Mouse (Mus musculus) frontal cortex, adult 2 months (tissue): Measurements from ENCODE around the gene Cnnm3. TPM values are rescaled to one million over a fixed set of nuclear protein-coding genes. Genes with fewer than 3 reads are reported as not detected.
"Not testable (repeated sequence)": the region's sequence is repeated elsewhere in the genome, so short reads cannot be mapped to it uniquely, and the experiment has no call there.

Experiments
- DNase-seq, 2 experiments: peaks; one replicate each; pipeline ENCODE4 v3.0.0; 2022; ENCODE audit warnings: low spot score in 1 of 2; ENCODE audit errors: extremely low spot score in 1 of 2
- polyA plus RNA-seq: library from polyadenylated mRNA; depleted of rRNA; stranded (reverse); fragments of >200 nt; gene quantifications from 2 replicates; pipeline ENCODE4 v1.2.3, GENCODE M21; 2012

The Cnnm3 gene
- polyA plus RNA-seq, 1 experiment, result 27.1 TPM

DNA sequence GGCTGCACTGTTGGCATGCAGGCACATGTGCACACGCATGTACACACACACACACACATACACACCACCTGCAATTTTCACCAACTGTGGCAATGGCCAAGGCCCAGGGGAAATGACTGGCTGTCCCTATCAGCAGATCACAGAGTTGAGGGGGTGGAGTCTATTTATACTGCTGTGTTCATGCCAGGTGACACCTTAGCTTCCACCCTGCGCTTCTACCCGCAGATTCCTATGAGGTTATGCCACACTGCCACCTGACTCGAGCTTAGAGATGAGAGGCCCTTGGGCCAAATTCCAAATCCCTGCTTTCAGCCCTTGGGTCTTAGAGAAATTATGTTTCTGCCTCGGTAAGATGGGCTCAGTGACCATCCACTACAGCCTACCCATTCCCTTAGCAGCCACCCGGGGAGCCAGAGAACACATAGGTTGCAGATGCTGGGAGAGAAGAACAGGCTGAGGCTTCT, 23.0 kb downstream of the Cnnm3 start:
- no peak for DNase-seq

DNA sequence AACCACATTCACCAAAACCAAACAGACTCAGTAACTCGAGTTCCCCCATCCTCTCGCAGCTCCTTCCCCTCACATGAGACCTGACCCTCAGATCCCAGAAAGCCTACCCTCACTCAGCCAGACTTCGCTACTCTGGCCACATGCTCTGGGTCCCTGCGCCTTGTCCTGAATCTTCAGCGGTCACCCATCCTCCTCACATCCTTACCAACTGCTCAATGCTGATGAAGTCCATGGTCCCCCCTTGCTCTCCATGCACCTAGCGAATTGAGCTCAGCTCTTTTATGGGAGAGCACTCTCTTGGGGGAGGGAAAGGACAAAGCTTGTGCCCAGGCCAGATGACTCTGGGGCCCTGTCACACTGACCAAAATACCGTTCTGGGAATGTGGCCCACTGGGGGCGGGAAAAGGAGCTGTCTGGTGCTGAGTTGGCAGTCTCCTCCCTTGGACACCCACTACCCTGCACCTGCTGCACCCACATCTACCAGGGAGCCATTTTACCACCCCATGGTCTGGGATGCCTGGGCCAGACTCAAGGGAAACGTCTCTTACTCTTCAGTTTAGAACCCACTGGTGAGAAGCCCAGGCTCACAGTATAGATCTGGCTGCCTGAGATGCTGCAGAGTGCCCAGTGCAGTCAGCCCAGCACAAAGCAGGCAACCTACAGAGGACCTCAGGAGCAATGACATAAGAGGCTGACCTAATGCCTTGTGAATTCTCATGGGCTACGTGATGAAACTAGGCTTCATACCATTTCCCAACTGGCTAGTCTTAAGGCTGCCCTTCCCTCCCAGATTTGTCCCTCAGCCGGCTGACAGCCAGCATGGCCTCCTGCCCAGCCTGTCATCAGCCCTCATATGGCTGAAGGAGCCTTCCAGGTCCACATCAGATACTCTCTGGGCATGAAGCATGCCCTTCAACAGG, 24.1 kb downstream of the Cnnm3 start:
- peak in 1 of 2 experiments; percentile 20 for DNase-seq

DNA sequence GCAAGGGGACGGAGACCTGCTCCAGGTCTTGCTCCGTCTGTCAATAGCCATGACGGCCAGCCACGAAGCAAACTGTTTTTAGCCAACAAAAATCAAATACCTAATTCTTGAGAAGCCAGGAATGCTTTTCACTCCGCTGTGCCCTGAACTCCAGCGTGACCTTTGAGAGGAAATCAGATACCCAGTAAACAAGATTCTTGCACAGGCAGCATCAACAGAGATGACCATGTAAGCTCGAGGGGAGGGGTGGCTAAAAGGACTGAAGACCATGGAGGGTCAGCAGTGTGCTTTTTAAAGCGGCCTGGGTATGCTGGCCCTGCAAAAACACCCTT, 24.7 kb downstream of the Cnnm3 start:
- DNase-seq, result no peak

DNA sequence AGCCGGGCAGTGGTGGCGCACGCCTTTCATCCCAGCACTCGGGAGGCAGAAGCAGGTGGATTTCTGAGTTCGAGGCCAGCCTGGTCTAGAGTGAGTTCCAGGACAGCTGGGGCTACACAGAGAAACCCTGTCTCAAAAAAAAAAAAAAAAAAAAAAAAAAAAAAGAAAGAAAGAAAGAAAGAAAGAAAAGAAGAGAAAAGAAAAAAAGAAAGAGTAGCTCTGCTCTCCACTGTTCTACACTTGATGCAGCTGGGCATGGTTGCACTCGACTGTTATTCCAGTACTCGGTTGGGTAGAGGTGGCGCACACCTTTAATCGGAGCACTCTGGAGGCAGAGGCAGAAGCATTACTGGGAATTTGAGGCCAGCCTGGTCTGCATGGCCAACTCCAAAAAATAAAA, 25.1 kb downstream of the Cnnm3 start, which contains the start of gene Ankrd23:
Gene Ankrd23 (minus strand): TSS at position 101 of the 400 bp plus-strand sequence.
- DNase-seq, result not testable (repeated sequence)

DNA sequence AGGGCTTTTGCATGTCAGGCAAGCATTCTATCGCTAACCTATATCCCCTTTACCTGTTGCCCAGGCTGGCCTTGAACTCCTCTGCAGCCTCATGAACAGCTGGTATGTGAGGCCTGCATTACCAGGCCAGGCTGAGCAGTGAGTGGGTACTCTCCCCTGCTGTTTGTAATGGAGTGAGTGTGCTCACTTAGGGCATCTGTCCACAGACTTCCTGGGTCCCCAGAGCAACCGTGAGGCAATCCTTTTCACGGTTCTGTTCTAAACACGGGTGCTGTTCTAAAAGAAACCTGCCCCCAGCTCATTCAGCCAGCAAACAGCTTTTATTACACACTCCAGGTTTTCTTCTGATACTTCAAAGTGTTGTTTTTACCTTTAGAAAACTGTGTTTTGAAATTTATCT, 27.1 kb downstream of the Cnnm3 start:
- no peak for DNase-seq

DNA sequence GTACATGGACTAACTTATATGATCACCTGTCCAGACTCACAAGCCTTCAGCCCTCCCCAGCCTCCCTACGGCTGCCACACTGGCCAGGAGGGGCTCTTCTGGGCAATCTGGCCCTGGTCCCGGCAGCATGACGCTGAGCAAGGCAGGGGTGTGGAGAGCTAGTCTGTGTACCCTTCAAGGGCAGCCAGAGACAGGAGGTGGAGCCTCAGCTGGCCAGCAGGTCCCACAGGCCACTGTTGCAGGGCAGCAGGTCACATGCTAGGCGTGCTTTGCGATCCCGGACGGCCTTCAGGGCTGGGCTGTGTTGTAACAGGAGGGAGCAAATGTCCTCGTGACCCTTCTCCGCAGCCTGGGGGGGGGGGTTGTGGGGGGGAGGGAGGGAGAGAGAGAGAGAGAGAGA, 27.5 kb downstream of the Cnnm3 start, which contains the start of gene Gm42417:
Gene Gm42417 (minus strand): TSS at position 244 of the 400 bp plus-strand sequence.
- no peak for DNase-seq

DNA sequence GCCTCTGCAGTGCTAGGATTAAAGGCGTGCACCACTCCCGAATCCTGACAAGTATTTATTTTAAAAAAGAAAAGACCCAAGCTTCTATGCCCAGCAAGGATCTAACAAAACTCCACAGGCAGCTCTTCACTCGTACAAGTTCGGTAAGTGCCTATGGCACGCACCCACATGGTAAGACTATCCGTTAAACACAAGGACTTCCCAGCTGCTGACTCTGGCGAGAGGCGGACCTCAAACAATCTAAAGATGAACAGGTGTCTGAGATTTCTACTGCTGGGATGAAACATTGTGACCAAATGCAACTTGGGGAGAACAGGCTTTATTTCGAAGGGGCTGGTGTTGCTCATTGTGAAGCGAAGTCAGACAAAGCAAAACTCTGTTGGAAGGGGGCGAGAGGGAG, 28.5 kb downstream of the Cnnm3 start:
- DNase-seq, result no peak

DNA sequence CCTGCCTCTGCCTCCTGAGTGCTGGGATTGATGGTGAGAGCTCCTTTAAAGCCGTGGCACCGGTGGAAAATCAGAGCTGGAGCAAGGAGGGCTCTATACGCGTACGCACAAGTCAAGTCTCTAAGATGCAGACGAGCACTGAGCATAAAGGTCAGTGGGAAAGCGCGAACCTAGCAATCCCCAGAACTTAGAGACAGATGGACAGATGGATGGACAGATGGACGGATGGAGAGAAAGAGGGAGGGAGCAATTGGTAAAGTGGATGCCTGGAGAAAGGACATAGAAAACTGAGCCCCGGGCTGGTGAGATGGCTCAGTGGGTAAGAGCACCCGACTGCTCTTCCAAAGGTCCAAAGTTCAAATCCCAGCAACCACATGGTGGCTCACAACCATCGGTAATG, 29.1 kb downstream of the Cnnm3 start:
- no peak for DNase-seq

DNA sequence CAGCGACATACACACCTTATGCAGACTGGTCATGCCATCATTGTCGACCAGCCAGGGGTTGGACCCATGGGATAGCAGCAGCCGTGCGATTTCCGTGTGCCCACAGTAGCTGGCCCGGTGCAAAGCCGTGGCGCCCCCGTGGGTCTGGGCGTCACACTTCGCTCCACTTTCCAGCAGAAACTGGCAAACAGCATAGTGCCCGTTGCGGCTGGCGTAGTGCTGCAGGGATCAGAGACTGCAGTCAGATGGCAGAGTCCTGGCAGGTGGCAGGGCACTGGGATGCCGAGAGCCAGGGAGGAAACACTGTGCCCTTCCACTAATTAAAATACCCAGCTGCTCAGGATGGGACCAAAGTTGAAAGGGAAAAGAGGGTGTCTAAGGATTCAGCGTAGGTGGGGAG, 30.2 kb downstream of the Cnnm3 start:
- no peak for DNase-seq

DNA sequence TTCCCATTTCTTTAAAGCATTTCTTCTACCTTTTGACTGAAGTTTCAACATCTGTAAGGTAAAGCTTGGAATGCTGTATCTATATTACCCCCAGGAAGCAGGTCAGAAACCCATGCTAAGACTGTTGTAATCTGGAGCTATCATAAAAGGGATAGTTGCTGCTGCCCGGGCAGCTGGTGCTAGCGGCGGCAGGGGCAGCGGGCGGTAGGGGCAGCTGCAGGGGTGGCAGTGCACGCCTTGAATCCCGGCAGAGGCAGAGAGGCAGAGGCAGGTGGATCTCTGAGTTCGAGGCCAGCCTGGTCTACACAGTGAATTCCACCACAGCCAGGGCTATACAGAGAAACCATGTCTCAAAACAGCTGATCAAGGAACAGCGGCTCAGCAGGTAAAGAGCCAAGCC, 31.3 kb downstream of the Cnnm3 start:
- DNase-seq, result no peak

DNA sequence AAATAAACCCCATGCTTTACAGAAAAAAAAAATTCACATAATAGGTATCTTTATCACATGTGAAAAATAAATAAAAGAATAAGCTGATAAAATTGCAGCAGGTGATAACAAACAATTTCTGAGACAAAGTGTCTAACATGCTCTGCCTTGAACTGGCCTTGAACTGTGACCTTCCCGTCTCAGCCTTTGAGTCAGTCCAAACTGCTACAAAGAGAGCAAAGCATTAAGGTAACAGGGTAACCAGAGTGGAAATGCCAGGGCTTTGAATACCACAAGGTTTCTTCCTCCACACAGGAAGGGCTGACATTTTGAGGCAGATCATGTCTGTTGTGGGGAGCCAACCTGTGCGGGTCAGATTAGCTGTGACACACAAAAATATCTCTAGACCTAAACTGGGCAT, 33.7 kb downstream of the Cnnm3 start:
- no peak for DNase-seq

DNA sequence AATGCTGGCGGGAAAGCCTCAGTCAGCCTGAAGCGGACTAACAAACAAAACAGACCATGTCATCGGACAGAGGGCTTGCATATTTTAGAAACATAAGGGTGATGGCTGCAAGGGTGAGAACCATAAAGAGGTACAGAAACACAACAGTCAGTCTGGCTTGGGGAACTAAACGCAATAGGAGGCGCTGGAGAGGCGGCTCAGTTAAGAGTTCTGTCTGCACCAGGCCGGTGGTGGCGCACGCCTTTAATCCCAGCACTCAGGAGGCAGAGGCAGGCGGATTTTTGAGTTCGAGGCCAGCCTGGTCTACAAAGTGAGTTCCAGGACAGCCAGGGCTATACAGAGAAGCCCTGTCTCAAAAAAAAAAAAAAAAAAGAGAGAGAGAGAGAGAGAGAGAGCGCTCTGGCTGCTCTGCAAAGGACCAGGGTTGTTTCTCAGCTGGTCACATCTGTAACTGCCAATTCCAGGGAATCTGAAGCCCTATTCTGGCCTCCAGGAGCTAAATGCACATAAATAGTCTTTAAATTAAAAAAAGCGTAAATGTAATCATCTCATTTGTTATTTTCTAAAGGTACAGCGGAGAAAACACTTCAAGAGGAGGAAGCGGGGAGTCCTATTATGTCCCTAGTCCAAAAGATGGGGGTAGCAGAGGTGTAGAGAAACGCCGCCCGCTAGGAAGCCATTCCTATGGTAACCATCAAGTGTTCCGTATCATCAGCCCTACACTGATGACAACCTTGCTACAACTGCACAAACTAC, 34.4 kb downstream of the Cnnm3 start:
- DNase-seq, result peak in 1 of 2 experiments; percentile 28

DNA sequence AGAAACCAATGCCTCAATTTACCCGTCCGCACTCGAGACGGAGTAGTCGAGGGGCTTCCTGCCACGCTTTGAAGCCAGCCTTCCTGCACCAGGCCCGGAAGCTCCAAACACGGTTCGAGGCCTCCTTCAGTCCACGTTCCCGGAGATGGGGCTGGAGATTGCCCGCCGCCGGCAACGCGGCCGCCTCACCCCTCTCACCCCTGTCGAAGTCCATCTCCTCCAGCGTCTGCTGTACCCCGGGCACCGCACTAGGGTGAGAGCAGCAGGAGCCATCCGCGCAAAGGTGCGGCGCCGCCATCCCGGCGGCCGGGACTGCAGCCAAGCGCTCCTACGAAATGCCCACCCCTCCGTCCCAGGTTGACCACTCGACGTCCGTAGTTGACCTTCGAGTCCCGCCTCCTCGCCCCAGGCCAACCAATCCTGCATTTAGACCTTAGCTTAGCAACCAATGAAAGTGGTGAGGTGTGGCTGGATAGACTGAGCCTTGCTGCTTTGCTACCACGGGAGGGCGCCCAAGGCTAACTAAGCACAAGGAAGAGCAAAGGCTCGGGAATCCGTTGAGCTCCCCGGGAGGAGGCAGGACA, 35.3 kb downstream of the Cnnm3 start, which contains the start of gene Ankrd39:
Gene Ankrd39 (minus strand): TSS at position 558 of the 584 bp plus-strand sequence.
- DNase-seq, result peak; percentile 98 to 99

DNA sequence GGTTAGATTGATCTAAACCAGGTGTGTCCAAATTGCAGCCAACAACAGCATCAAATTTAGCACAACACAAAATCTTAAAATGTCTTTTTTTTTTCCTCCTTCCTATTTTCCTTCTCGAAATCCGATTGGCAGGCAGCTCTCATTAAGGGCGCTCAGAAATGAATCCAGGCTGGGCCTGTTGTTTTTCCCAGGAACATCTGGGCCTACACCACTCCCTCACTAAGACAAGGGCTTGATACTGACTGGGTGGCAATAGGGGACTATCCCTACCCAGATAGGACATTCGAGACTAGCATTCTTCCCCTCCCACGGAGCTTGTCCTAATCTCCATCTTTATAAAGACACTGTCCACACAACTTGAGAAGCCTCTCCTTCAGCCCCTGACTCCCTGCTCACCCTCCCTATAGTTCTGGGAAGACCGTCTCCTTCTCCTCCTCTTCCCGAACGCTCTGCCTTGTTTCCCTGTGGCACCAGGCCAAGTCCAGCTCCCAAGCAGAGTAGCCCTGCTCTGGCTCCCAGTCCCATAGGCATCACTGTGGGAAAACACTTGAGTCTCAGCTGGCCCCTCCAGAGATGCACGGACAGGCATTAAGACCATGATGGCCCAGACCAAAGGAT, 36.4 kb downstream of the Cnnm3 start:
- peak in 1 of 2 experiments; percentile 36 for DNase-seq

DNA sequence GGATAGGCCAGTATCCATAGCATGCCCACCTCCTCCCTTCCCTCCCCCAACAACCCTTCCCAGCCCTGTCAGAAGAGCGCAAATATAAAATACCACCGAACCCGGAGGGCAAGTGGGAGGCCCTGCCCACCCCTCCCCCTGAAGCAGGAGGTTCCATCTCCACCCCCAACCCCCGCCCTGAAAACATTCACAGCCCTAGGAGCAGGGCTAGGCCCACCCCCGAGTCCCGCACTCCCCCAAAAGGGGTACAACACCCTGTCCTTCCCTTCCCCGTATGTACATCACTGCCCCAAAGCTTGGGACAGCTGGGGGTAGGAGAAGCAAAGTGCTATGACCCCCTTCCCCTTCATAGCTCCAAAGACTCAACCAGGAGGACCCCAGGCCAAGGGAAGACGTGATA, 37.1 kb downstream of the Cnnm3 start:
- DNase-seq, result no peak

DNA sequence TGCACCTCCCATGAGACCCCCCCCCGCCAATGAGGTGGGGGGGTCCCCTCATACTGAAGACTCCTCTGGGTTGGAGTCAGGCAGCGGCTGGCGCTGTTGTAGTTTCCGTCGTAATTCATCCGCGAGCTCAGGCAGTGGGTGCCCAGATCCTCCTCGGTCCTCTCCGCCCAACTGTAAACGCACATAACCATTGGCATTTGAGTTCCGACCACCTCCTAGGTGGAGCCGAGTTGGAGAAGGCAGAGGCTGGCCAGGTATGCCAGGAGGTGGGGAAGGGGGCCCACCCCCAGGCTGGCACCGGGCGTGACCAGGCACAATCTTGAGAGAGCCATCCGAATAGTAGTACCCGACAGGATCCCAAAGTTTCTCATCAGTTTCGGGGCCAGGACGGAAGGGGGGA, 37.8 kb downstream of the Cnnm3 start:
- no peak for DNase-seq

DNA sequence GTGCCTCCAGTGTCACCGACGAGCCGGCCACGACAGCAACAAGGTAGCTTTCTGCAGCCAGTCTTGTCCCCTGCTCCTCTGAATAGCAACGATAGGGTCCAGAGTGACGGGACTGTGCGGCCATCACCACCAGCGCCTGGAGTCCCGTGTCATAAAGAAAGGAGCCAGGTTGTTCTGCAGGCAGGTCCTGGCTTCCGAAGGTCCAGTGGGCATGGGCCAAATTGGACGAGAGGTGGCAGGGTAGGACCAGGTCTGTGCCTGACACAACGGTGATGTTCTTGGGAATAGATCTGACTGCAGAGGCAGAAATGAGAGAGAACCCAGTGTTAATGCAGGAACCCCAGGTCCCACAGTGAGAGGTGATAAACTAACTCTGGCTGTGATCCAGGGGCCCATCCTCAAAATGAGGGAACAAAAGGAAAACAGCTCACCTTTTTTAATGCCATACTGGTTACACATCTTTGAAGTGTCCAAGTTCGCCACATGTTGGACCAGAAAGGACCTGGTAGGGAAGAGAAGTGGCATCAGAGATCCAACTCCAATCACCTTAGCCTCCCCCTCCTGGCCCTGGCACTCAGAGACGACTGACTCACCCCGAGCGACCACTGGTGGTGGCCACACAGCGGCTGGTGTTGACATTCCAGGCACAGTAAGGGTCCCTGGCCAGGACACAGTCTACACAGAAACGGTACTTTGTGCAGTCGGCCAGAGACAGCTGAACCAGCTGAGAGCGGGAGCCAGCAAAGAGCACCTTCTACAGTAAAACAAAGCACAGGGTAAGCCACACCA, 38.6 kb downstream of the Cnnm3 start:
- DNase-seq, result no peak

DNA sequence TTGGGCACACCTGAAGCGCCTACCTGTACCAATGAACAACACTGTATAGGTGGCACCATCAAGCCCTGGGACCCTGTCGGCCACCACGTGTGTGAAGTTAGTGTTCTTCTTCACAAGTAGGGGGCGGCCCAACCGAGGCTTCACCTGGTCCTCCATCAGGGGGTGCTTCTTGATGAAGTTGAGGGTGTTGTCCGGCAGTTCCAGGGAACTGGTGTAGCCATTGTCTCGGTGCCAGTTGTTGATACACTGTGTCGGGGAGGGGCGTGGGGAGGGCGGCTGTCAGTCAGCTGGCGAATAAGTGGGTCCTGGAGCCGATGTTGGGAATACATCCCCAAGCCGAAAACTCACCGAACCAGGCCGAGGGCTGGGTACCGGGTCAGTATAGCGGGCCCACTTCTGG, 40.2 kb downstream of the Cnnm3 start:
- DNase-seq, result no peak

DNA sequence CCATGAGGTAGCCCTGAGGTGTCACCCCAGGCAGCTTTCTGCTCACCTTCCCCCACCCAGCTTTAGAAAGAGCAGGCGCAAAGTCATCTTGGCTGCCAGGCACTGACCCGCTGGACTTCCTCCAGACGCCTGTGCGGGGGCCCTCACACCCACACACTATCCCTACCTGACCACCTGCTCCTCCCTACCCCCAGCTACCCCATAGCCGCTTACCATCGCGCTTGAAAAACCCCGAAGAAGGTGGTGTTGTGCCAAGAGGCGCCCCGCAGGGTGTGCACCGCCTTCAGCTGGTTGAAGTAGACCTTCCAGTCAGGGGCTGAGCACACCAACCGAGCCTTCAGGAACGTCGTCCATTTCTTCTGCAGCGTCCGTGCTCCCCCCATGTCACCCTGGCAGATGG, 40.8 kb downstream of the Cnnm3 start:
- no peak for DNase-seq
